Mouse (Mus musculus) granulocyte monocyte progenitor cell, adult 5-6 weeks (primary cell): Measurements from ENCODE around the gene Abca7. TPM values are rescaled to one million over a fixed set of nuclear protein-coding genes. Genes with fewer than 3 reads are reported as not detected.

Experiments
- ATAC-seq: replicated peaks from 2 replicates; pipeline ENCODE4 v1.8.0; 2016; ENCODE audit warnings: mild to moderate bottlenecking, moderate TSS enrichment, inconsistent platforms; ENCODE audit not compliant: poor library complexity, severe bottlenecking
- total RNA-seq, 2 experiments: library from RNA; stranded (forward) in 1 of 2; stranded (reverse) in 1 of 2; fragments of 200-712, 200-1000 nt in 1 of 2; fragments of >200 nt in 1 of 2; fragmentation: Nextera tagmentation in 1 of 2; gene quantifications; 2 replicates each; pipeline ENCODE4 v1.2.3; 2014 to 2017

Abca7 gene
- total RNA-seq, 2 experiments from 2014 or later, result 14.7 to 23.0 TPM

DNA sequence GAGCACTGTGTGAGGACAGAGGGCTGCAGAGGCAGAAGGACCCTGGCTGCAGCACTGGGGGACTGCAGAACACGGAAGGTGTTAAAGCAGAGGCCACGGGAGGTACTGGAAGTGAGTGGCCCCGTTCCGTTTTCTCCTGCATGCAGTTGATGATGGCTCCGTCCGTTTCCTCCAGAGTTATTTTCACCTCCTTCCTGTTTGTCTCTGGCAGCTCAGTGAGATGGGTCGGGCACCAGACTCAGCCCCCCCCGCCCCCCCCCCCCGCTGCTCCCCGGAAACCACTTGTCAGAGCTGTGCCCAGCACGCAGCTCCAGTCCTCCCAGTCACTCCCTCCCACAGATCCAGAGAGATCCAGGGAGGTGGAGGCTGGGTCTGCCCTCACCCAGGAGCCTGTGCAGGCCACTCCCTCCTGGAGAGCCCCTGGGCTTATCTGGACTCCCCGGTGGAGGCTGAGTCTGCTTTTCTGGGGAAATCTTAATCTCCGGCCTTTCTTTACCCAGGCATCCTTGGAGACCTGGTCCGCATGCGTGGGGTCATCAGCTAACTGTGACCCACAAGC lies 22.5 kb downstream of the Abca7 start:
- ATAC-seq, result peak; percentile 10

DNA sequence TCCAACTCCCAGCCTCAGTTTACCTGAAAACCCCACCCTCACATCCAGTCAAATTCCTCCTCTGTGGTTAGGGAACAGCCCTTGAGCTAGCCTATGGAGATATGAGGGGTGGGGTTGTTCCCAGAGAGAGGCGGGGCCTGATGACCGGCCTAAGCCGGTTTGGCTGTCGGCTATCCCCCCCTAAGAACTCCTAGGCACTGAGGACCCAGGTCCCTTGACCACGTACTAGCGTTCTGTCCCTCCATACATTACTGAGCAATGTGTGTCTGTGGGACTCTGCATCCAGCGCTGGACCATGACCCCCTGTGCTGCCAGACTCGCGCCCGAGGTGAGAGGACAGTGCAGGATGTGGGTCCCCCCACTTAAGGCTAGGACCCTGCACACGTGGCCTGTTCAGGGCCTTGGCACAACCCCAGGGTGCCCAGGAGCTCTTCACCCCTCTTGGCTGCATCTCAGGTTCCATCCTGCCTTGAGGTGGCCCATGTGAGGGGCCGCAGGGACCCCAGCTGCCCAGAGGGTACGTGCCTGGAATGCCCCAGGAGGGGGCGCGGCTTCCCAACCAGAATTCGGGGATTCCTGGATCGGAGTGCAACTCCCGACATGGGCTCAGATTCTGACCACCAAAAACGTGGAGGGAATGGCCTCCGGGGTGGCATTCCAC lies 23.3 kb downstream of the Abca7 start:
- no peak for ATAC-seq

DNA sequence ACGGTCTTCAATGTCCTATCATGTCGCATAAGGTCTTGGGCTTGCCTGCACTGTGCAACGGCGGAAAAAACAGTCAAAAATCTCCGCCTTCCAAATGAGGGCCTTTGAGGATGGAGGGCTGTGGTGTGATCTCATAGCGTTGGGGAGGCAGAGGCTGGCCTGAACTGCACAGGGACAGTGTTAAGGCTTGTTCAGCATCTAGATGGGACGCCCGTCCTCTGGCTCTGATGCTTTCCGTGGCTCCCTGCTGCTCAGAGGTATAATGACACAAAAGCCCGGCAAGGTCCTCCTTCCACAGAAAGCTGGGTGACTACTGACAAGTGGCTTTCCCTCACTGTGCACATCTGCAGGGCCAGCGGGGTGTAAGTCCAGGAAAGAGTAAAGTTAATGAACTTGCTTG lies 23.9 kb downstream of the Abca7 start:
- ATAC-seq, result no peak

DNA sequence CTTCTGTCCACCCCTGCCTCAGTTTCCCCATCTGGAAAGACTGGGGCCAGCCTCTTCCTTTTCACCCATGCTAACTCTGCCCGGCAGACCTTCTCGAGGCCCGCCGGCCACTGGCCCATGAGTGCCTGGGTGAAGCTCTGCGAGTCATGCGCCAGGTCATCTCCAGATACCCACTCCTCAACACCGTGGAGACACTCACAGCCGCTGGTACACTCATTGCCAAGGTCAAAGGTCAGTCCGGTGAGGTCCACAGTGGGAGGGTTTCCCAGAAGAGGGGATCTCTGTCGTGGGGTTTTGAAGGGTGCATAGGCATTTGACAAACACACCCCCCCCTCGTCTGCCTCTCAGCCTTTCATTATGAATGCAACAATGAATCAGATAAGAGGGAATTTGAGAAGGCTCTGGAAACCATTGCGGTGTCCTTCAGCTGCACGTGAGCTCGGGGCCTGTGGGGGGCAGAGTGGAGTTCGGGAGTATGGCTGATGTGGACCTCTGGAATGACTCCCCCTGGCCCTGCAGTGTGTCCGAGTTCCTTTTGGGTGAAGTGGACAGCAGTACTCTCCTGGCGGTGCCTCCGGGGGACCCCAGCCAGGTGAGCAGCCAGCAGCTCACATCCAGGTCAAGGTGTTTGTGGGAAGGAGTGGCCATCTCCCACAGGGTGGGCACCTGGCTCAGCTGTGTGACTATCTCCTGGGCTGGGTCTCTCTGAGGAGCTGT lies 24.5 kb downstream of the Abca7 start:
- ATAC-seq, result no peak

DNA sequence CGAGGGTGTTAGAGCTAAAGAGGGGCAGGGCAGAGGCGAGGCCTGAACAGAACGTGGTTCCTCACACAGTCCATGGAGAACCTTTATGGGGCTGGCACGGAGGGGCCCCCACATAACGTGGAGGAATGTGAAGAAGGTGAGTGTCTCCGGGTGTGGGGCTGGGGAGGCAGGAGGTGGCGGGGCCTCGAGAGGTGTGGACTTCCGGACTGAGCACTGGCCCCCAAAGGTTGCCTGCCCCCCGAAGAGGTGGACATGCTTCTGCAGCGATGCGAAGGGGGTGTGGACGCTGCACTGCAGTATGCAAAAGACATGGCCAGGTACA lies 25.0 kb downstream of the Abca7 start:
- ATAC-seq, result no peak

DNA sequence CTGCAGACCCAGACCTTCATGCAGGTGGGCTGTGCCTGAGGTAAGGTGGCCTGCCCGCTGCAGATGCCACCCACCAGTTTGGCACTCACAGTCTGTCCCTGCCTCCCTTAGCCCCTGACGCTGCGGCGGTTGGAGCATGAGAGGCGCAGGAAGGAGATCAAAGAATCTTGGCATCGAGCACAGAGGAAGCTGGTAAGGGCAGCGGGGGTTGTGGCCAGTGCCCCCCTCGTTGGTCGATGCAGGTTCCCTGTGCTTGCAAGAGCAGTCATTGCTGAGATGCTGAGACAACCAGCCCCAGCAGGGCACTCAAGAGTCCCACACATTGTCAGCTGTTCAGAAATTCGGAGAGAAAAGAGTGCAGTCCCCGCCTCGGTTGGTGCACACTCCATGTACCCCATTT lies 25.9 kb downstream of the Abca7 start:
- no peak for ATAC-seq

DNA sequence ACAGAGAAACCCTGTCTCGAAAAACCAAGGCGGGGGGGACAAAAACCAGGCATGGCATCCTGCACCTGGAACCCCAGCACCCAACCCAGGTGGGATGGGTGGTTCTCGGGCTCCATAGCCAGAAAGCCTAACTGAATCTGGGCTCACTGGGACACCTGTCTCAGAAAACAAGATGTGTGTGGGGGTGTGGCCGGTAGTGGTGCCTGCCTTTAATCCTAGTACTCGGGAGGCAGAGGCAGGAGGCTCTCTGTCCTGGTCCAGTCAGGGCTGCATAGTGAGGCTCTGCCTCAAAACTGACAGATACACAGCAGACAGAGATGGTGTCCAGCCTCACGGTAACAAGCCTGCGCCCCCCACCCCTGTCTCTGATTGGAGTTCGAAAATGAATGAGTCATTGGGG lies 26.5 kb downstream of the Abca7 start:
- no peak for ATAC-seq

DNA sequence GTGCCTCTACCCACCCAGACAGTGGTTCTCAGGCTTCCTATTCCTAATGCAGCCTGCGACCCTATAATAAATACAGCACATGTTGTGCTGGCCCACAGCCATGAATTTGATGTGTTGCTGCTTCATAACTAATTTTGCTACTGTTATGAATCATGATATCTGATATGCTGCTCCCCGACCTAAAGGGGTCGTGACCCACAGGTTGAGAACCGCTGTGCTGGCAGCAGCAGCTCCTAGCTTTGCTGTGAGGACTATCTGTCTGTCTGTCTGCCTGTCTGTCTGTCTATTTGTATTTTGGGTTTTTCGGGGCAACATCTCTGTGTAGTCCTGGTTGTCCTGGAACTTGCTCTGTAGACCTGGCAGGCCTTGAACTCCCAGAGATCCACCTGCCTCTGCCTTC lies 27.5 kb downstream of the Abca7 start:
- ATAC-seq, result no peak

DNA sequence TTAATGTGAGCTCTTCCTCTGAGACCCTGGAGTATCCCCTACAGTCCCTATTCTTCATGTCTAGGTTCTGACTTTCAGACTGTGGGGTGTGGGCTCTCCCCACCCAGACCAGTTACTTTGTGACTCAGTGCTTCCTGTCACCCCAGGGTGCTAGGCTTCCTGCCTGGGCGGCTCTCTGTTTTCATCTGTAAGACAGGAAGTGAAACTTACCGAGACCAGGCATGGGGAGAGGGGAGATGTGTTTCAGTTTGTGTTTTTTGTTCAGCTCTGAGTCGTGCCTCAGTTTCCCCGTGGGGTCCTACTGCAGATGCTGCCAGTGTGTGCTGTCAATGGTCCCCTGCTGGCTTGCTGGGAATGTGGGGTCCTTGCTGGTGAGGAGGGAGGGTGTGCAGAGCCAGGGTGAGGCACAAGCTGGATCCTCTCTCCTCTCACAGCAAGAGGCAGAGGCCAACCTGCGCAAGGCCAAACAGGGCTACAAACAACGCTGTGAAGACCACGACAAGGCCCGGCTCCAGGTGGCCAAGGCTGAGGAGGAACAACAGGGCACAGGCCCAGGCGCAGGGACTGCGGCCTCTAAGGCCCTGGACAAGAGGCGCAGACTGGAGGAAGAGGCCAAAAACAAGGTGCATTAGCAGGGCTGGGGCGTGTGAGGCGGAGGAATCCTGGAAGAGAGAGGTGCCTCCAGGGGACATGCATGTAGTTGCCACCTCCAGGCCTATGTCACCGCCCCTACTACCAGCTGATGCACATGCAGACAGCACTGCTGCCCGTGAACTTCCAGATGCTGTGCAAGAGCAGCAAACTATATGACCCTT lies 28.1 kb downstream of the Abca7 start:
- ATAC-seq, result peak; percentile 71

DNA sequence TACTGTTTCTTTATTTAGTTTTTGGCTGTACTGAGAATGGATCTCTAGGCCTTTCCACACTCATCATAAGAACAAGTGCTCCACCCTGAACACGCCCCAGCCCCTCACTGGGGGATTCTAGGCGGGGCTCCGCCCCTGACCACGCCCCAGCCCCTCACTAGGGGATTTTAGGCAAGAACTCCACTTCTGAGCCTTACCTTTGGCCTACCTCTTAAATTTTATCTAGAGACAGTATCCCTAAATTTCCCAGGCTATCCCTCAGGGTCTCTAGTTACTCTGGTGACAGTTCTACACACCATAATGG lies 28.7 kb downstream of the Abca7 start:
- no peak for ATAC-seq

DNA sequence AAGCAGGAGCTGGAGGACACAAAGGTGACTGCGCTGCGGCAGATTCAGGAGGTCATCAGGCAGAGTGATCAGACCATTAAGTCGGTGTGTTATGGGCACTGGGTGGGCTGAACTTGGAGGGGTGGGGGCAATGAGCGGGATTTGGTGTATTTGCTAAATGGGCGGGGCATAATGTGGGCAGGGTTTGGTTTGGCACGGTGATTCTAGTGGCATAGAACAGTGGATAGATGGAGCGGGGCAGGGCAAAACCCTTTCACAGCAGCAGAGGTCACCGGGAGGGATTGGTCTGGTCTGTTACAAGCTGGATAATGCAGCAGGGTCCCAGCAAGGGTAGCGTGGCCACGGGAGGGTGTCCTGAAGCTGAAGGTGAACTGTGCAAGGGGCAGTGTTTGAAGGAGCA lies 29.2 kb downstream of the Abca7 start:
- ATAC-seq, result no peak

DNA sequence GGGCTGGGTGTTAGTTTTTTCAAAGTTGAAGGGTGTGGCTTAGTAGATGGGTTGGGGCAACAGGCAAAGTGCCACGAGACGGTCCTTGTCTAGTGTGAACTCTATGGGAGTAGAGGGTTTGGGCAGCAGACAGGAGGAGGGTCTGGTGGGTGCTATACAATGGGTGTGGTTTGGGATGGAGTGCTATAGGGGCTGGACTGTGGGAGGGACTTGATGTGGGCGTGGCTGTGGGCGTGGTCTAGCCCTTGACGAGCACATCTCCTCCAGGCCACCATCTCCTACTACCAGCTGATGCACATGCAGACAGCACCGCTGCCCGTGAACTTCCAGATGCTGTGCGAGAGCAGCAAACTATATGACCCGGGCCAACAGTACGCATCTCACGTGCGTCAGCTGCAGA lies 29.6 kb downstream of the Abca7 start:
- peak; percentile 43 for ATAC-seq

DNA sequence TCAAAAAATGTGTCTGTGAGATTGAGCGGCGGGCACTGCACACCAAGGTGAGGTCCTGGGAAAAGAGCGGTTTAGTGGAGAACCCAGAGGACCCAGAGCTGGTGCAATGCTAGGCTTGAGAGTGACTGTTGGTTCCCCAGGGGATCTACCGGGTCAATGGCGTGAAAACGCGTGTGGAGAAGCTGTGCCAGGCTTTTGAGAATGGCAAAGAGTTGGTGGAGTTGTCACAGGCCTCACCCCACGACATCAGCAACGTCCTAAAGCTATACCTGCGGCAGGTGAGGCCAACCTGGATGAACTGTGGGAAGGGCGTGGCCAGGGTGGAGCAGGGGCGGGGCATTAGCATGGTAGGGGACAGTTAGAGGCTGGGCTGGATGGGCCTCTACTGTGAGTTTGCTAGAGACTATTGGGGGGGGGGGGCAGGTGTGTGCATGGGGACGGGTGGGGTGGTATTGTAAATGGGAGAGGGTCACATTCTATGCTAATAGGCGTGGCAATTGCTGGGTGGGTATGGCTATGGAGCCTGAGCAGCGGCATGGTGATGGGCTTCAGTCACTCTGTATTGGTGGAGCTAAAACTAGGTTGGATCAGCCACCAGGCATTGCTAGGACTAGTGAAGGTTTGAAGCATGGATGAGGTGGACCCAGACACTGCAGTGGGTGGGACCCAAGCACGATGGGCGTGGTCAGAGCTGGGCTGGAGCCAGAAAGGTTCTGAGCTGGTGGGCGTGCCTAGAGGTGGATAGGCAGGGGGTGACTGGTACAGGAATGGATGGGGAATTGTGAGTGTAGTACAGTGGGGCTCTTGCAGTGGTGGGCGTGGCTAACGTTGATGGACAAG lies 31.6 kb downstream of the Abca7 start:
- no peak for ATAC-seq

DNA sequence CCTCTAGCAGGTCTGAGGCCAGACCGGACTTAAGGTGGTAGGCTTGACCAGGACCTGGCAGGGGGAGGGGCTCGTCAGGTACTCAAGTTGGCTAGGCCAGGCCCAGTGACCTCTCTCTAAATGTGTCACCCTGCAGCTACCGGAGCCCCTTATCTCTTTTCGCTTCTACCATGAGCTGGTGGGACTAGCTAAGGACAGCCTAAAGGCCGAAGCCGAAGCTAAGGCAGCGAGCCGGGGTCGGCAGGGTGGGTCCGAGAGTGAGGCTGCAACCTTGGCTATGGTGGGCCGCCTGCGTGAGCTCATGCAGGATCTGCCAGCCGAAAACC lies 32.2 kb downstream of the Abca7 start:
- no peak for ATAC-seq

DNA sequence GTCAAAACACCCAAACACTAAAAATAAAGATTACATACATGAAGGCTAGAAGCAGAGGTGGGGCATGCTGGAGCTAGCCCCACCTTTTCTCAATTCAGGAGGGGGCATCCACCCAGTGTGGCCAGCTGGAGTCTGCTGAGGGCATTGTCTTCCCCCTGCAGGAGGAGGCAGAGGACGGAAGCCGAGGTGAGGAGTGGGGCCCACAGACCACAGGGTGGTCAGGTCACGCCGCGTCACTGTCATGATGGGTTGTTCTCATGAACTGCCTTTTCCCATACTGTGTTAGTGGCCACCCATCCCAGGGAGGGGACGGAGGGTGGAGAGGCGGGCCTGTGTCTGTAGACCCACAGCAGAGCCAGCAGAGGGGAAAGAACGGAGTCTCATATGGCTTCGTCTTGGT lies 33.9 kb downstream of the Abca7 start:
- ATAC-seq, result no peak

DNA sequence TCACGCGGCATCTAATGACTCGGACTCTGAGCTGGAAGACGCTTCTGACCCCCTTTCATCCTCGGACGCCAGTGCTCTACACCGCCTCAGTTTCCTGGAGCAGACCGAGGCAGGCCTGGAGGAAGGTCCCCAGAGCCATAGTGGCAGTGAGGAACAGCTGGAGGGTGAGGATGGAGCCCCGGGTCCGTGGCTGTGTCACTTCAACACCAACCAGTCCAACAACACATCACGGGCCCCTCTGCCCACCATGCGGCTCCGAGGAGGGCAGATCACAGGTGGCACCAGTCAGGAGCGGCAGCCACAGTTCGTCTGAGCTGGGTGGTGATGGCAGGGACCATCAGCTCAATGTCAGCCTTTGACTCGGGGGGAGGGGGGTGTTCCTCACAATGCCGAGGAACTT lies 34.4 kb downstream of the Abca7 start:
- ATAC-seq, result no peak

DNA sequence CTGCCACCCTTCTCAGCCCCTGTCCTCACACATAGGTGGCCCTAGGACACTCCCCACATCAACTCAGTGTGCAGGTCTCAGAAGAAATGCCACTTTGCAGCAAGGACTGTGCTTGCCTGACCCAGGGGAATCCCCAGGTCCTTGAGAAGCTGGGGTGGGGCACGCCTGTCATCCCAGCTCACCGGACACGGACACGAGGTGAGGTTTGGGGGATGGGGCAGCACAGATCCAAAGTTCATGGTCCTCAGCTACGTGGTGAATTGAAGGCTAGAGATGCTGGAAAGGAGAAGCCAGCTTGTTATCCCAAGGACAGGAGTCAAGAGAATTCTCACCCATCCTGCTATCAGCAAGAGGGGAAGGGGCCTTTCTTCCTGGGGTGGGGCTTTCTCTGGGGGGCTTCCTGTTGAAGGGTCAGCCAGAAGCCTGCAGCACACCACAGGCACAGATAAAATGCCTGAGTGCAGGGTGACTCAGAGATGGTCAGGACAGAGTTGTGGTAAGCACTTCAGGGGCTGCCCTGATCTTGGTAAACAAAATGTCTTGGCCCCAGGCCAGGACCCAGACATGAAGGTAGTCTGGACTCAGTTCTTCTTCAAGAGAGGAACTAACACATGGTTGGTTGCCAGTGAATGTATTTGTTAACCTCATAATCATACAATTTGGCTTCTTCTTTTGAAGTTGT lies 36.6 kb downstream of the Abca7 start:
- peak; percentile 67 for ATAC-seq

DNA sequence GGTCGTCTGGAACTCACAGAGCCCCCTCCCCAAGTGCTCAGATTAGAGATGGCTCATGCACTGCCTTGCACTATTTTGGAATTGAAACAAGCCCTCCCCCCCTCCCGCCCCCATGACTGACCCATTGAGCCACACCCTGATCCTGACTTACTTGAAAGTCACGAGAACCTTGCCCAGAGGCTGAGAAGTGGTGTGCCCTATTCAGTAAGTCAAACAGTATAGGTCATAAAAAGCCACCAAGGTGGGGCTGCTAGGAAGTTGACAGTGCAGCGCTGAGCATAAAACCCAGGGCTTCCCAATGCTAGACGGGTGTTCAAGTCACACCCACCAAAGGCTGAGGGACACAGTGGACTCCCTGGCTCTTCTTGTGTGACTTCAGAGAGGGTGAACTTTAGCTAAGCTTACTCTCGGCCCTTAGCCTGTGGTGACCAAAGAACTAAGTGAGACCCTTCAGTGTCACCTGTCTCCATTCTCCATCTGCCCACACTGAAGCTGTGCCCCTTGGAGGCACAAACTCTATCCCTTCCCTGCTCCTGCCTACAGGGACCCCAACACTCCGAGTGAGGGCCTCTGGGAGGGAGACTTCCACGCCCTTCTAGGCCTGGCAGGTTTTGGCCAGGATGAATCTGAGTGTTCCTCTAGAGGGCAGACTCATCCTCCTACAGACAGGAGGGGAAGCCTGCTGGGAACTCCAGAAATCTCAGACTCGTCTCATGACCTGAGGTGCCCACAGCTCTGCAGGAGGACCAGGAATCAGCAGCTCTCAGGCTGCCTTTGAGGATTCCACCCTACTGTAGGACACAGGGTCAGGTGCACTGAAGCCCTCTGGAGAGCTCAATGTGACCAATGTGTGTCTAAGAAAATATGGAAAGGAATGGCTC lies 37.5 kb downstream of the Abca7 start:
- no peak; the same call in 1 of the 2 replicates for ATAC-seq

DNA sequence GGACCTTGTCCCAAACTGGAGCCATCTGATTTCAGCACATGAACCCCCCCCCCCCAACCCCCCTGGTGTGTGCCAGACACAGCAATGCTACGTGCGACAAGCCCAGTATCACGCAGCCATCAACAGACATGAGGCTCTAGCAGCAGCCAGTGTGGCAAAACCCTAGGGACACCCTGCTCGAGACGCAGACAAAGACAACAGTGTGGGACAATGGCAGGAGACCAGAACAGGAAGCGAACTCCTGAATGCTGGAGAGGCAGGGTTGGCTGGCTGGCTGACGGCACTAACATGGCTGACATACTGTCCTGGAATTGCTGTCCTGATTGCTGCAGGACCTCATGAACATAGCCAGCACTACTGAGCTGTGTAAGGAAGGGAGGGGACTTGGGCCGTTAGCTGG lies 38.9 kb downstream of the Abca7 start:
- no peak for ATAC-seq
